Mouse (Mus musculus): ENCODE data around the gene Mc1r.

DNA sequence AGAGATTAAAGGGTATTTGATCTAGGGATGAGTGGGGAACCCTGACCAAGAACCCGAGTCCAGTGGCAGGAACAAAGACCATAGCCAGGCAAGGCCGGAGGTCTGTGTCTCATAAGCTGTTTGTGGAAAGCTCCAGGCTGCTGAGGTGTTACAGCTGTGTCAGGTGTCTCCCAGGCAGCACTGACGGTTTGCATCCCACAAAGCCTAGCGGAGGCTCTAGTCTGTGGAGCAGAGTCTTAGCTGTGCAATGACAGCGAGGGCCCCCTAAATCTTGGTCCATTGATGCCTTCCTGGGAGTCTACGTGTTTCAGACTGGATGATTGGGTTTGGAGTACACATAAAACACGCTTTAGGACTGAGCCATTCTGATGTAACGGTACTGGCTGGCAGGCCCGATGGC, 5.0 kb upstream of the Mc1r start:
- no peak for TF ChIP-seq GATA1 (IDR thresholded peaks at IDR 0.05; ENCODE audit: low read depth, low read length)
- TF ChIP-seq POLR2A (IDR thresholded peaks at IDR 0.05; ENCODE audit: control insufficient read depth in 1 of 2, insufficient read depth in 1 of 2, low read depth in 1 of 2, low read length in 2 of 2, poor library complexity in 1 of 2) = no peak
- TF ChIP-seq CHD1 (IDR thresholded peaks at IDR 0.05; ENCODE audit: low read depth, low read length) = no peak
- no peak for TF ChIP-seq JUND (IDR thresholded peaks at IDR 0.05; ENCODE audit: low read depth, low read length)
- TF ChIP-seq CTCF (IDR thresholded peaks at IDR 0.05 in 2 of 3, conservative IDR thresholded peaks at IDR 0.05 in 1 of 3; ENCODE audit: control insufficient read depth in 1 of 3, insufficient read depth in 1 of 3, low read depth in 2 of 3, low read length in 3 of 3, poor library complexity in 1 of 3, severe bottlenecking in 1 of 3) = no peak
- no peak for TF ChIP-seq NRF1 (IDR thresholded peaks at IDR 0.05; ENCODE audit: insufficient read depth, low read depth, low read length, poor library complexity, severe bottlenecking)
- TF ChIP-seq MAX (IDR thresholded peaks at IDR 0.05; ENCODE audit: low read length) = no peak
- TF ChIP-seq USF1 (IDR thresholded peaks at IDR 0.05; ENCODE audit: low read depth, low read length) = no peak
- no peak for TF ChIP-seq MXI1 (IDR thresholded peaks at IDR 0.05; ENCODE audit: low read depth, low read length)
- no peak for TF ChIP-seq EP300 (IDR thresholded peaks at IDR 0.05; ENCODE audit: low read depth in 1 of 2, low read length in 2 of 2)
- no peak for TF ChIP-seq UBTF (IDR thresholded peaks at IDR 0.05; ENCODE audit: borderline replicate concordance, insufficient read depth, low read depth, low read length)
